Mouse (Mus musculus) forebrain, embryonic 10.5 days (tissue): ENCODE measurements at regions not wholly inside any gene's neighbourhood (a gene's known extent, or its start where the extent isn't known, plus 50 kb on each side); places are given as distances from the start of the nearest gene placed in this dataset.

Source experiments
- DNase-seq: peaks from one replicate; pipeline ENCODE4 v3.0.0-alpha.2; 2017; ENCODE audit warnings: low spot score; ENCODE audit errors: extremely low spot score
- H3K27ac ChIP-seq: fragments of 300-500 bp; sonication (generic); 2 replicates; pipeline ENCODE4 v1.5.1; 2016; ENCODE audit warnings: mild to moderate bottlenecking
- H3K27me3 ChIP-seq: fragments of 300-500 bp; sonication (generic); 2 replicates; pipeline ENCODE4 v1.6.1; 2016; ENCODE audit warnings: mild to moderate bottlenecking; ENCODE audit not compliant: poor library complexity, severe bottlenecking
- H3K36me3 ChIP-seq: fragments of 300-500 bp; sonication (generic); replicated peaks from 2 replicates; pipeline ENCODE4 v1.6.1; 2016; ENCODE audit warnings: mild to moderate bottlenecking, moderate library complexity
- H3K4me1 ChIP-seq: fragments of 300-500 bp; sonication (generic); 2 replicates; pipeline ENCODE4 v1.6.1; 2016
- H3K4me3 ChIP-seq: fragments of 300-500 bp; sonication (generic); 2 replicates; pipeline ENCODE4 v1.5.1; 2016; ENCODE audit warnings: mild to moderate bottlenecking, moderate library complexity
- H3K9me3 ChIP-seq: fragments of 300-500 bp; sonication (generic); 2 replicates; pipeline ENCODE4 v1.6.1; 2016; ENCODE audit warnings: mild to moderate bottlenecking, moderate library complexity
- WGBS: fragments of 180-500 bp; shearing (Covaris S2); methylation state at CpG from one replicate; pipeline ENCODE4 v1.1.7; 2016; 5-methylcytosine and 5-hydroxymethylcytosine counted together

DNA sequence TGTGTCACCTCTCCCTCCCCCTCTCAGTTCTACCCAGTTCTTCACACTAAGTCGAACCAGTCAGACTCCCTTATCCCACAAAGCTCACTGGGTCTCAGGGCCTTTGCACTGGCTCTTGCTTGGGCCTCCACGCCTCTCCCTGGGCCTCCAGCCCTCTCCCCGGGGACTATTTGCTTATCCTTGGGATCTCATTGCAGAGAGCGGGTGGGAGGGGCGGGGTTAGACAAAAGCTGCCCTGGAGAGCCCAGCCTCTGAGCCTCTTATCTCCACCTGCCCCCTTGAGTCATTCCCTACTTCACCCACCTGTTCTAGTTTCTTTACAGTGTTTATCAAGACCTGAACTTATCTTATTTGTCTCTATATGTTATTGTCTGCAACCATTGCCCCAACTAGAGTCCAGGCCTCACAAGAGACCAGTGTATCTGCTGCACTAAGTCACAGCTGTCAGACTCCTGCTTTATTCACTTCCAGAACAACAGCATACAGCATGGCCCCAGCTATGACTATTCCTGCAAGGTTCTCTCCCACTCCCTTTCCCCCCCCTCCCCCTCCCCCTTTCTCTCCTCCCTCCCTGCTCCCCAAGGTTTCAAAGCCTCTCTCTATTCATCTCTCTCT lies 450.7 kb downstream of the Wdr11 start:
- Histone ChIP-seq H3K4me1 (peaks cover 36% of the 10 kb centered on the region), H3K36me3 (no peaks in the 10 kb centered on the region), H3K4me3 (no peak overlapping the region), H3K27ac (no peak overlapping the region), H3K27me3 (peaks cover 73% of the 10 kb centered on the region), H3K9me3 (peaks cover 5% of the 10 kb centered on the region; the same call in 1 of the 2 replicates)
- WGBS: 54% methylated on average over 5 of the region's 5 CpGs
- DNase-seq: no peak

DNA sequence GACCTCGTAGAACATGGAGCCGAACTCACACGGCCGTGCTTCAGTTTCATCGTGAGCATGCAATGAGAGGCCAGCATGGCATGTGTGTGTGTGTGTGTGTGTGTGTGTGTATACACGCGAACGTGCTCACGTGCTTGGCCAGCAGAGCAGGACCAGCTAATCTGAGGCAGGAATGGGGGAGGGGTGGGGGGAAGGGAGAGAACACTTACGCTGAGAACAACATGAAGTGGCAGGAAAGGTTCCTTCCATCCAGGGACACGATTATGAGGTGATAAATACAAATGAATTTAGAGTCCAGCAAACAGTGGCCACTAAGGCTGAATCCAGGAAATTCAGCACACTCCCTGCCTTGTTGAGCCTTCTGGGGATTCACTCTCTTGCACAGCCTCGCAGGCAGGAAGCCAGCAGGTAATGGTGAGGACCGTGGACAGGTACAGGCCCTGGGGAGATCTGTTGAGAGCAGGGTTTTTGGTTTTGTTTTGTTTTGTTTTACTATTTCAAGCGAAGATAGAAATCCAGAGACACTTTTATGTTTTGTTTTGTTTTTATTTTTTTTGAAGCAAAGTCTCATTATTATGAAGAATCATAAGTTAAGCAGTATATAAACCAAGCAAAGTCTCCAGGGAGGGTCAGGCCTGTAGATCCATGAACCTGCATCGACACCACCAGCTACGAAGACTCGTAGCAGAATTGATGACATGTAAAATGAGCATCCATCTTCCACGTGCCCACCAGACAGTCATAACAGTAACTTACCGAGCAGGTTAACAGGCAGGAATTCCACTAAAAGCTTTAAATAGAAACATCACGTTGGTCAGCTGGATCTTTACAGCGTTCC lies 452.0 kb downstream of the Wdr11 start:
- Histone ChIP-seq H3K9me3 (peaks cover 5% of the 10 kb centered on the region; the same call in 1 of the 2 replicates), H3K4me1 (peaks cover 45% of the 10 kb centered on the region), H3K4me3 (no peak overlapping the region), H3K27ac (no peak overlapping the region), H3K36me3 (no peaks in the 10 kb centered on the region), H3K27me3 (peaks cover 71% of the 10 kb centered on the region)
- 72% methylated on average over 21 of the region's 21 CpGs for WGBS
- DNase-seq: no peak

DNA sequence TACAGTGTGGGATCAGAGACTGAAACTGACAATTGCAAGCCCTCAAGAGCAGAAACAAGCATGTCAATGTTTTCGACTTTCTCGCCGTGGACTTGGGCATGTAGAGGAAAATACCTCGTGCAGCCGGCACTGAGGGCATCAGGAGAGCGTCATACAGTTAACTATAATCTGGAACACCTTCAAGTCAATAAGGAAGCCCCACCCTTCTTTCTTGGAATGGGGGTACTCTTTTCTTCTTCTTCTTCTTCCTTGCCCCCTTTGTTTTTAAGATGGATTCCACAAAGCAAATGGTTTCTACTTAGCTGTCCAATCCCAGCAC lies 452.5 kb downstream of the Wdr11 start:
- Histone ChIP-seq H3K27ac (no peak overlapping the region), H3K4me3 (no peak overlapping the region), H3K36me3 (no peaks in the 10 kb centered on the region), H3K4me1 (peaks cover 51% of the 10 kb centered on the region), H3K27me3 (peaks cover 75% of the 10 kb centered on the region), H3K9me3 (peaks cover 3% of the 10 kb centered on the region; the same call in 1 of the 2 replicates)
- 95% methylated on average over 6 of the region's 6 CpGs for WGBS
- no peak for DNase-seq

DNA sequence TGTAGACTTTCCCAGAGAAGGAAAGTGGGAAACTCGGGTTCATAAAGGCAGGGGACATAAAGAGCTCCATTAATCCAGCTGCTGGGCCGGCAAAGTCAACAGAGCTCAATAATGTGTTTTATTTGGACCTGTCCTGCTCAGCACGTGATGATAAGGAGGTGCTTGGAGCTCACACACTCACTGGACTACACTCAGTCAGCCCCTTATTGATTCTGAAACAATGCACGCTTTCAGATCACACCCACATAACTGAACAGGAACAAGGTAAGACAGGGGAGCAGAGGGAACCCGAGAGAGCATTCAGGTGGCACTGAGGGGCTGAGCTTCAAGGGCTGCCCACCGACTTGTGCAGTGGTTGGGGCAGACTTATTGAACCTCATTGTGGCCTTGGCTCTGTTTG lies 452.9 kb downstream of the Wdr11 start:
- no peaks in the 10 kb centered on the region for H3K36me3 ChIP-seq
- H3K27ac ChIP-seq: no peak overlapping the region
- no peaks in the 10 kb centered on the region for H3K9me3 ChIP-seq
- peaks cover 55% of the 10 kb centered on the region for H3K4me1 ChIP-seq
- 84% methylated on average over 6 of the region's 6 CpGs for WGBS
- no peak overlapping the region for H3K4me3 ChIP-seq
- peaks cover 79% of the 10 kb centered on the region for H3K27me3 ChIP-seq
- no peak for DNase-seq

DNA sequence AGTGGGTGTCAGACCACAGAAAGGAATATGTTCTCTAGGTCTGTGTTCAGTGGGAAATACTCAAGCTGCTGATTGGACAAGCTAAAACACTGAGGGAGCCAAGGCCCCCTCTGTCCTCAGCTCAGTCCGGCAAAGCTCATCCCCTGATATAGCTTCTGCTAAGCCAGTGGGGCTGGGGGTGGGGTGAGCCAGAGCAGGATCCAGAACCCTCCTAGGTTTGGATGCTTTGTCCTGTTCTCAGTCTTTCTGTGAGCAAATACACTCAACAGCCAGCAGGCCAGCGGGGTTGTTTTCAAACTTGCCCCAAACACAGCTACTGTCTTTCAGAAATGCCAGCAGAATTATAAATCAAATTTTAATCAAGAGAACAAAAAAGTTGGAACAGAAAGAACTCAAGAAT lies 454.4 kb downstream of the Wdr11 start:
- no peak overlapping the region for H3K27ac ChIP-seq
- 81% methylated on average over 2 of the region's 2 CpGs for WGBS
- DNase-seq: no peak

DNA sequence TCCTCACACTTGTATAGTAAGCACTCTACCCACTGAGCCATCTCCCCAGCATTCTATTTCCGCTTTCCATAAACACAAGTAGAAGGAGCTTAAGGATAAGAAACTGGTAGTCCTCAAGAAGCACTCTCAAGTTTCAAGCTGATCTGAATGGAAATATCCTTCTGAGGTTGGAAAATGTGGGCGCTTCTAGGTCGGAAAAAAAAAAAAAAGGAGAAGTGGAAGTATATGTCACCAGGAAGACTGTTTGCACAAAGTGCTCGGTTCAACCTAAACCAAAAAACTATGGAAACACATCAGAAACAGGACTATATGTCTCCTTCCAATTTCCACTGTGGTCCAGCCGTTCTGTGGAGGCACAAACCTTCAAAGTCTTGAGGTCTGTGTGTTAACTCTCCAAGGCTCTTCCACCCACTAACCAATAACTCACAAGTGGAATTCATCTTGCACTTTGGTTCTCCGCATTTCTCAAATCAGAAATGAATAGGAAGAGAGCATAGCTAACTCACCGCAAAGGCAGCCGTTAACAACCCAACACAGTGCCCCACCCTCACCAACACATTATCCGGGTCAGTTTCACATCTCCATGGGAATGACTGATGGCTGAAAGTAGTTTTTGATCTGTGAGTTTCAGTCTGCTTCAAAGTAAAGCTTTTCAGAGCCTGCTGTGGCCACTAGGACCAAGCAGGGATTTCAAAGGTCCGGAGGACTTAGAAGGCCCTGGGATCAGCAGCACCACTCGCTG lies 455.8 kb downstream of the Wdr11 start:
- 44% methylated on average over 11 of the region's 11 CpGs for WGBS
- Histone ChIP-seq H3K4me1 (peaks cover 64% of the 10 kb centered on the region), H3K27me3 (peaks cover 86% of the 10 kb centered on the region), H3K36me3 (no peaks in the 10 kb centered on the region), H3K4me3 (no peak overlapping the region), H3K9me3 (no peaks in the 10 kb centered on the region), H3K27ac (peak overlapping the region; percentile 31; the same call in 1 of the 2 replicates)
- DNase-seq: no peak

More for the DNA sequence above, 454.4 kb downstream of the Wdr11 start:
- Histone ChIP-seq H3K9me3 (no peaks in the 10 kb centered on the region), H3K4me1 (peaks cover 68% of the 10 kb centered on the region), H3K4me3 (no peak overlapping the region), H3K27me3 (peaks cover 86% of the 10 kb centered on the region), H3K36me3 (no peaks in the 10 kb centered on the region)

DNA sequence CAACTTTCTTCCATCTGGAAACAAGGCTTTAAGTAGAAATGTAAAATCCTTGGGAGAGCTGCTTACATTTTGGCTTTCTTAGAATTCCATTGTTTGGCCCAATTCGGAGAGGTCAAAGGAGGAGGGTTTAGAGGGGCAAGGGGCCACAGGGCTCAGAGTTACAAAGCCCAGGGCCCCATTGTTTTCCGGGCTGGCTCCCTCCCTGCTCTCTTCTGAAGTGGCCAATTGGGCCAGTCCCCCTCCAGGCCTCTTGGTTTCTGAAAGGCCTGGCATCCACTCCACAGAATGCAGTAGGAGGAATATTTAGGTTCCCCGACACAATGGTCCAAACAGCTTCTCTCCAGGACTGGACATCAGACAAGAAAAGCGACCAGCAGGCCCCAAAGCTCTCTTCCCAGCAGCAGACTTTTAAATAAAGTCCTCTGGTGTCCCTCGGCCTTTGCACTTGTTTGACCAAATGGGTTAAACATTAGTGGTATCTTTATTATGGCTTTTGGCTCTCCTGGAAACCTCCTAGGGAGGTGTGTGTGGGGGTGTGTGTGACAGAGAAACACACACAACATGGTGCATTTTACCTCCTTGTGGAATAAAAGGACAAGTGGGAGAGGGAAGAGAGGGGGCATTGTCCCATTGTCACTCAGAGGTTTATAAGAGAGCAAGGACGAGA lies 456.6 kb downstream of the Wdr11 start:
- H3K4me3 ChIP-seq: no peak overlapping the region
- H3K27me3 ChIP-seq: peaks cover 88% of the 10 kb centered on the region
- 11% methylated on average over 6 of the region's 6 CpGs for WGBS
- peak overlapping the region; percentile 31; the same call in 1 of the 2 replicates for H3K27ac ChIP-seq
- no peaks in the 10 kb centered on the region for H3K9me3 ChIP-seq
- DNase-seq: peak; percentile 74
- H3K36me3 ChIP-seq: no peaks in the 10 kb centered on the region
- peaks cover 62% of the 10 kb centered on the region for H3K4me1 ChIP-seq

DNA sequence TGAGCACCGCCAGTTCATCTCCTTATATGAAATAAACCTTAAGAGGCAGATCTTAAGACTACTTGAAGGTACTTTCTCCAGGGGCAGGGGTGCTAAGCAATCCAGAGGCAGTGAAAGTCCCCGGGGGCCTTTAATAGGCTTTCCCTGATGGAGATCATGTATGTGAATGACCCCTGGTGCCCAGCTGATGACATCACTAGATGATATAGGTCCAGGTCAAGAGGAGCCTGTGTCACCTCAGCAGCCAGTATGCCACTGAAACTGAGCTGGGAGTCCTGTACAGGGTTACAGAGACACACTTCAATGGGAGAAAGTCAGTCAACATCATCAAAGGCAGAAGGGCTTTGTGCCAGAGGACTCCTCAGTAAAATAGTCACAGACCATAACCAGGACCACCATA lies 457.8 kb downstream of the Wdr11 start:
- H3K9me3 ChIP-seq: no peaks in the 10 kb centered on the region
- H3K27me3 ChIP-seq: peaks cover 79% of the 10 kb centered on the region
- 86% methylated on average over 2 of the region's 2 CpGs for WGBS
- no peak for DNase-seq
- H3K36me3 ChIP-seq: no peaks in the 10 kb centered on the region
- 0 out of 2 replicates have a peak overlapping the region, but pooled peaks have one; percentile 2 for H3K27ac ChIP-seq
- H3K4me3 ChIP-seq: no peak overlapping the region
- H3K4me1 ChIP-seq: peaks cover 53% of the 10 kb centered on the region

DNA sequence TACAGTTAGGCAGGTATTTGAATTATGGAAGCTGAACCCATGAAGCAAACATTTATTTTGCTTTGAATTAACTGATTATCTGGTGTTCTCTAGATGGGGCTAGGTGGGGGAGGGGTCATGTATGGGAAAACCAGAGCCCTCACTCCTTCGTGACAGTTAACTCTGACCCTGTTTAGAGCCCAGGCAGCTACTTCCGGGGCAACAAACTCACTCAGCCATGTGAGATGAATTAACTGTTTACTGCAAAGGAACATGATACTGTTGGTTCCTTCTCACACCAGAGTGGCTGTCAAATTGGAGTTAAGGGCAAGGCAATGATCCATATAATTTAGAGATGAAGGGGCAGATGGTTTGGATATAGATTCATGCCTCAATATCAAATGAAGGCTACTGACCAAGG lies 458.5 kb downstream of the Wdr11 start:
- 23% methylated on average over 2 of the region's 2 CpGs for WGBS
- no peak for DNase-seq
- no peaks in the 10 kb centered on the region for H3K9me3 ChIP-seq
- no peak overlapping the region for H3K4me3 ChIP-seq
- peaks cover 52% of the 10 kb centered on the region for H3K4me1 ChIP-seq
- no peak overlapping the region for H3K27ac ChIP-seq
- peaks cover 73% of the 10 kb centered on the region for H3K27me3 ChIP-seq
- H3K36me3 ChIP-seq: no peaks in the 10 kb centered on the region

DNA sequence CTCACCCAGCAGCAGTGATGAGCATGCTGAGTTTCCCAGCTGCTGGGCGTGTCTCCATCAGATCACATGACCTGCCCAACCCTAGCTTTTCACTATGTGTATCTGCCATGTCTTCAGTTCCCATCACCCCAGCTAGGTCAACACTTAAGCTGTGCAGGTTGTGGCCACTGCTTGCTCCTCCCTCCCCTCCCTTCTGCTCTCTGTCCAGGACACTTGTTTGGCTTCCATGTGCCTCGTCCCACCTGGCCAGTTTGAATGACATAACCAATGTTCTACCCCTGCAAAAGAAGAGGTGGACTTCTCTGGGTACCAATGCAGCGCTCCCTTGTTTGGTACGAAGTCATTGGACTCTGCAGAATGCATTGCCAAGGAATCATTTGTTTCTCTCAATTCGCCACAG lies 460.7 kb downstream of the Wdr11 start:
- DNase-seq: no peak

DNA sequence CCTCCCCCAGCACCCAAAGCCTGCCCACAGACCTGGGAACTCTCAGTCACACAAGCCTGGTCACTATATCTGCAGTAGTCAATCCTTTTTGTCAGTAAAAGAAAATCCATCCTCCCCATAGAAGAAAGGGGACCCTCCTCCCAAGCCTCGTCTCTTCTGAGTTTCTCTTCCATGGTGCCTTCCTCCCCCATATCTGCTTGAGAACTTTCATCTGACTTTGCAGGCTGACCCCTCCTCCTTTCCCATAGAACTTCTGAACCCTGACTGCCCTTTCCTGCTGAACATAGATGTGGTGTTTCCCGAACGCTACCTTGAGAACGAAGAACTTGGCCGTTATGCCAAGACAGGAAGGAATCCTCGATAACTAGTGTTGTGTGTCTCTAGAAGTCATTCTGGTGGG lies 462.5 kb downstream of the Ate1 start:
- Histone ChIP-seq H3K4me3 (no peak overlapping the region), H3K4me1 (peaks cover 6% of the 10 kb centered on the region; the same call in 1 of the 2 replicates), H3K9me3 (no peaks in the 10 kb centered on the region), H3K27me3 (peaks cover 39% of the 10 kb centered on the region), H3K27ac (no peak overlapping the region), H3K36me3 (no peaks in the 10 kb centered on the region)
- WGBS: 91% methylated on average over 6 of the region's 6 CpGs
- DNase-seq: no peak

More for the DNA sequence above, 460.7 kb downstream of the Wdr11 start:
- H3K27me3 ChIP-seq: peaks cover 56% of the 10 kb centered on the region
- H3K4me3 ChIP-seq: no peak overlapping the region
- no peaks in the 10 kb centered on the region for H3K36me3 ChIP-seq
- WGBS: 93% methylated on average over 5 of the region's 5 CpGs
- peaks cover 35% of the 10 kb centered on the region for H3K4me1 ChIP-seq
- no peak overlapping the region for H3K27ac ChIP-seq
- no peaks in the 10 kb centered on the region for H3K9me3 ChIP-seq

DNA sequence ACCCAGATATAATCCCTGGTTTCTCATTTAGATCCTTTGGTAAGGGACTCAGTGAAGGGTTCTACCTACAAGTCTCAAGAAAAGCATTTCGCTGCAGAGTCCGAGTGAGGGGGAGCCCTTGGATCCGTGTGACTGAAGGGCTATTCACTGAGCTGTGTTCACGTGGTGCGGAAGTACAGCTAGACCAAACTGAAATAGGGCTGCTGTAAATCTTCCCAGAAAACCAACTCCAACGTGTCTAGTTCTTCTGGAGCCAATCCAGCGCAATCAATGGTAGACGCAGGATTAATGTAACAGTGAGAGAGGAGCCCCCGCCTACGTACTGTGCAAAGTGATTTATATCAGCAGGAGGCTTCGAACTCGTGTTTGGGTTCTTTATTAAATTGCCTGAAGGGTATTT lies 461.9 kb downstream of the Ate1 start:
- Histone ChIP-seq H3K27ac (no peak overlapping the region), H3K4me1 (peaks cover 6% of the 10 kb centered on the region; the same call in 1 of the 2 replicates), H3K9me3 (no peaks in the 10 kb centered on the region), H3K36me3 (no peaks in the 10 kb centered on the region), H3K27me3 (peaks cover 33% of the 10 kb centered on the region), H3K4me3 (no peak overlapping the region)
- 88% methylated on average over 12 of the region's 12 CpGs for WGBS
- DNase-seq: no peak
